Mouse (Mus musculus) R1 (cell line): ENCODE data around the gene Sox30.

Experiments used
- DNase-seq: peaks from one replicate; pipeline ENCODE4 v3.0.0-alpha.2; 2018; ENCODE audit warnings: low read depth, low spot score

Sox30 gene

GRCm38 (mm10) chr11:45979946-45980892 is at the start of gene Sox30:
Sox30 (plus strand) TSS chr11:45980310.
- peak; percentile 97 for DNase-seq

- no peak for DNase-seq
Measured at GRCm38 (mm10) chr11:45932771-45933170, 47.3 kb upstream of the Sox30 start.

GRCm38 (mm10) chr11:45937478-45937877 is 42.6 kb upstream of the Sox30 start:
- no peak for DNase-seq

GRCm38 (mm10) chr11:45938917-45939316 is 41.2 kb upstream of the Sox30 start:
- DNase-seq: no peak

- DNase-seq: no peak
Measured at GRCm38 (mm10) chr11:45942281-45942680, 37.8 kb upstream of the Sox30 start.

- no peak for DNase-seq
Measured at GRCm38 (mm10) chr11:45943108-45943705, 36.9 kb upstream of the Sox30 start.

GRCm38 (mm10) chr11:45943891-45944642 is 36.0 kb upstream of the Sox30 start:
- DNase-seq: peak; percentile 55

- peak; percentile 89 for DNase-seq
Measured at GRCm38 (mm10) chr11:45944643-45945156, 35.4 kb upstream of the Sox30 start, which contains the start of gene Lsm11. Lsm11 (minus strand) TSS chr11:45944935.

GRCm38 (mm10) chr11:45946796-45947195 is 33.3 kb upstream of the Sox30 start:
- no peak for DNase-seq

GRCm38 (mm10) chr11:45947491-45947890 is 32.6 kb upstream of the Sox30 start:
- no peak for DNase-seq

GRCm38 (mm10) chr11:45955127-45955627 is 24.9 kb upstream of the Sox30 start, which contains the start of gene Thg1l:
Thg1l (minus strand) TSS chr11:45955494.
- peak; percentile 93 for DNase-seq

- DNase-seq: peak; percentile 46
Measured at GRCm38 (mm10) chr11:45959598-45959997, 20.5 kb upstream of the Sox30 start.

- DNase-seq: peak; percentile 46
Measured at GRCm38 (mm10) chr11:45960003-45960402, 20.1 kb upstream of the Sox30 start.

- DNase-seq: no peak
Measured at GRCm38 (mm10) chr11:45966896-45967295, 13.2 kb upstream of the Sox30 start.

GRCm38 (mm10) chr11:45968466-45968865 is 11.6 kb upstream of the Sox30 start:
- DNase-seq: peak; percentile 71

- no peak for DNase-seq
Measured at GRCm38 (mm10) chr11:45973635-45974034, 6.5 kb upstream of the Sox30 start.

GRCm38 (mm10) chr11:45974466-45974865 is 5.6 kb upstream of the Sox30 start:
- no peak for DNase-seq

GRCm38 (mm10) chr11:45976061-45976460 is 4.0 kb upstream of the Sox30 start:
- no peak for DNase-seq

GRCm38 (mm10) chr11:45980893-45981253 is 763 bp downstream of the Sox30 start:
- no peak for DNase-seq

- DNase-seq: peak; percentile 69
Measured at GRCm38 (mm10) chr11:45991604-45992003, 11.5 kb downstream of the Sox30 start.

GRCm38 (mm10) chr11:45992087-45992486 is 12.0 kb downstream of the Sox30 start:
- peak; percentile 17 for DNase-seq
